Mouse (Mus musculus) hindbrain, embryonic 14.5 days (tissue): ENCODE measurements around the gene Pcnx2. TPM values are rescaled to one million over a fixed set of nuclear protein-coding genes. Genes with fewer than 3 reads are reported as not detected.

Experiments
- ATAC-seq: fragments of 200-750 bp; cut with Nextera tagmentation; 2 replicates; pipeline ENCODE4 v1.8.0; 2017; ENCODE audit warnings: moderate number of reproducible peaks, mild to moderate bottlenecking, moderate TSS enrichment, moderate library complexity; ENCODE audit not compliant: low FRiP score
- DNase-seq: peaks from one replicate; pipeline ENCODE4 v3.0.0-alpha.2; 2015; ENCODE audit warnings: low spot score
- H3K27ac ChIP-seq: fragments of 300-500 bp; sonication (generic); 2 replicates; pipeline ENCODE4 v1.5.1; 2014; ENCODE audit warnings: mild to moderate bottlenecking, moderate library complexity
- H3K27me3 ChIP-seq: fragments of 300-500 bp; sonication (generic); 2 replicates; pipeline ENCODE4 v1.6.1; 2014; ENCODE audit warnings: mild to moderate bottlenecking, low read length, mixed read lengths; ENCODE audit not compliant: control insufficient read depth, insufficient read depth
- H3K36me3 ChIP-seq: fragments of 300-500 bp; sonication (generic); replicated peaks from 2 replicates; pipeline ENCODE4 v1.6.1; 2014; ENCODE audit not compliant: control insufficient read depth, insufficient read depth
- H3K4me1 ChIP-seq: fragments of 300-500 bp; sonication (generic); replicated peaks from 2 replicates; pipeline ENCODE4 v1.6.1; 2014; ENCODE audit warnings: antibody characterized with exemption, low read length, mixed read lengths; ENCODE audit not compliant: control insufficient read depth, insufficient read depth
- H3K4me2 ChIP-seq: fragments of 300-500 bp; sonication (generic); replicated peaks from 2 replicates; pipeline ENCODE4 v1.6.1; 2014; ENCODE audit warnings: mild to moderate bottlenecking, moderate library complexity
- H3K4me3 ChIP-seq: fragments of 300-500 bp; sonication (generic); replicated peaks from 2 replicates; pipeline ENCODE4 v1.5.1; 2014; ENCODE audit warnings: mild to moderate bottlenecking, low read length
- H3K9ac ChIP-seq: fragments of 300-500 bp; sonication (generic); 2 replicates; pipeline ENCODE4 v1.6.1; 2014
- H3K9me3 ChIP-seq: fragments of 300-500 bp; sonication (generic); 2 replicates; pipeline ENCODE4 v1.6.1; 2016; ENCODE audit warnings: low read length; ENCODE audit not compliant: control insufficient read depth
- WGBS: fragments of 180-500 bp; shearing (Covaris S2); extraction: QIAGEN DNeasy Blood & Tissue Kit; methylation state at CpG from one replicate; pipeline ENCODE4 v1.1.7; 2014; 5-methylcytosine and 5-hydroxymethylcytosine counted together
- polyA plus RNA-seq: library from polyadenylated mRNA; unstranded; fragments of >200 nt; fragmentation: Nextera tagmentation; extraction: Ambion mirVana; gene quantifications from 2 replicates; pipeline ENCODE4 v1.2.1, GENCODE M21; 2014

Gene Pcnx2
- polyA plus RNA-seq, 1 experiment from 2014 or later: 5.1 TPM

DNA sequence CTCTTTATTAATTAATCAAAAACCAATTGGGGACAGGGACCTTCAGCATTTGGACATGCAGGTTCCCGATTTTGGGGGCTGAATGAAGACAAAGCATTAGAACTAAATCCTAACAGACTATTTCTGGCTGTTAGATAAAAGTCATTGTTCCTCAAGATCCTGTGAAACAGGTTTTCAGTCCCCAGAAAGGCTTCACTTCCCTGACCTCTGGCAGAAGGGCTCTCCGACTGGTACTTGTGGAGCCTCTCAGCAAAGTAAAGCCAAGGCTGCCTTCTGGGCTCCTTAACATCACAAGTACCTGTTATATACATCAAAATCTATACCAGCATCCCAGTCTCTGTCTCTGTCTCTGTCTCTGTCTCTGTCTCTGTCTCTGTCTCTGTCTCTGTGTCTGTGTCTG is 7.2 kb upstream of the Pcnx2 start:
- DNase-seq (no peak), ATAC-seq (no peak)
- Histone ChIP-seq H3K27ac (no peak overlapping the region), H3K4me3 (no peak overlapping the region), H3K4me2 (no peak overlapping the region), H3K9me3 (0 out of 2 replicates have a peak, but pooled peaks cover 4% of the 10 kb centered on the region), H3K36me3 (no peaks in the 10 kb centered on the region), H3K4me1 (no peaks in the 10 kb centered on the region; the same call in 1 of the 2 replicates), H3K9ac (no peak overlapping the region), H3K27me3 (peaks cover 38% of the 10 kb centered on the region)
- WGBS: 73% methylated on average over 2 of the region's 2 CpGs

DNA sequence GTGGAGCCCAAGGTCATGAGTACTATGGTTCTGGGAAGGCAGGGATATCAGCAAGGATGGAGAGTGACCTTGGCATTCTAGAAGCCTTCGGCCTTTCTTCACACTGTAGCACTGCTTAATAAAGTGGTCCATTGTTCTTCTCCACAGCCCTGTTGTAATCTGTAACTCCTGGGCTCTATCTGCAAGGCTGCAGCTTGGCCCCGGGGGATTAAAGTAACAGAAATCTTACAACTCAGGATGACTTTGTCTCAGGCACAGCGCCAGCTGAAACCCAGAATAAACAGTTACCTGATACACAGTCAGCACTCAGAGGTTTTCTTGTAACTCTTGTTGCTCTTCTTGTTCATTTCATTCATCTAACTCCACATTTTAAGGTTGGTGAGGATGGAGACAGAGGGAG is 4.4 kb upstream of the Pcnx2 start:
- peaks cover 5% of the 10 kb centered on the region for H3K4me1 ChIP-seq
- H3K36me3 ChIP-seq: no peaks in the 10 kb centered on the region
- no peak for ATAC-seq
- H3K9ac ChIP-seq: no peak overlapping the region
- H3K4me3 ChIP-seq: no peak overlapping the region
- WGBS: 65% methylated on average over 3 of the region's 3 CpGs
- no peak overlapping the region for H3K27ac ChIP-seq
- H3K27me3 ChIP-seq: peaks cover 17% of the 10 kb centered on the region
- DNase-seq: no peak
- no peak overlapping the region for H3K4me2 ChIP-seq
- 0 out of 2 replicates have a peak, but pooled peaks cover 4% of the 10 kb centered on the region for H3K9me3 ChIP-seq

GRCm38 (mm10) chr8:125901167-125901566 is 3.0 kb upstream of the Pcnx2 start:
- peaks cover 8% of the 10 kb centered on the region; the same call in 1 of the 2 replicates for H3K27me3 ChIP-seq
- 14% methylated on average over 2 of the region's 2 CpGs for WGBS
- H3K4me2 ChIP-seq: no peak overlapping the region
- H3K9me3 ChIP-seq: no peaks in the 10 kb centered on the region
- no peaks in the 10 kb centered on the region for H3K36me3 ChIP-seq
- no peak overlapping the region for H3K4me3 ChIP-seq
- H3K9ac ChIP-seq: no peak overlapping the region
- no peak overlapping the region for H3K27ac ChIP-seq
- no peak for ATAC-seq
- H3K4me1 ChIP-seq: peaks cover 14% of the 10 kb centered on the region
- no peak for DNase-seq

DNA sequence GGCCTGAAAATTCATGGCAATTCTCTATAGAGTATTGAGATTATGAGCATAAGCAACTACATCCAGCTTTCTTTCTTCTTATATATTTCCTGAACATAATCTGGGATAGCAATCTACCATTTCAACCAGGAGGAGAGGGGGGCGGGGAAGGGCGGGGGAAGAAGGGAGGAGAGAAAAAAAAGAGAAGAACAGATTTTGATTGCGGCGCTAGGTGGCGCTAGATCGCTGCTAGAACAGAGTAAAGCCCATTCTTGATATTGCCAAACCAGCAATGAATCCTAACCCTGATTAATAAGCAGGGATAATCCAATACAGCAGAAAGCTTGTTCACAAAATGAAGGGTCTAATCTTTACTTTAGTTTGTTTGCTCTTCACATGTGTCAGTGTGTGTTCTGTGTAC is 782 bp upstream of the Pcnx2 start:
- Histone ChIP-seq H3K4me1 (peaks cover 14% of the 10 kb centered on the region), H3K27me3 (peaks cover 8% of the 10 kb centered on the region; the same call in 1 of the 2 replicates), H3K4me3 (peak overlapping the region; percentile 75), H3K27ac (peak overlapping the region; percentile 81), H3K9ac (peak overlapping the region; percentile 87), H3K4me2 (peak overlapping the region; percentile 79), H3K36me3 (no peaks in the 10 kb centered on the region), H3K9me3 (no peaks in the 10 kb centered on the region)
- ATAC-seq: no peak
- peak; percentile 90 for DNase-seq
- WGBS: 2% methylated on average over 6 of the region's 6 CpGs

DNA sequence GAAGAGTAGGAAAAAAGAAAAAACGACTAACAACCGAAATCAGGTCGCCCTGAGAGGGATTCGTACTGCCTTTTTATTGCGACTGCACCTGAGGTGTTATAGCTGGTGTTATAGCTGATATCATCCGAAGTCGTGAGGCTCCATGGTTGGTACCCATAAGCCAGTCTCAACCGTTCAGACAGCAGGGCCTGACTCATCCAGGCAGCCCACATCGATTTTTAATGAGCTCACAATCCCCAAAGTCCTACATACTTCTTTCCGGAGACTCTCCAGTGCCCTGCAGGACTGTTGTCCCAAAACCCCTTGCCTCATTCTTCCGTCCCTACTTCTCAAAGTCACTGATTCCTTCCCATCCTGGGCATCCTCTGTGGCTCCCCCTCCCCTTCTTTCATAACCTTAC is 729 bp downstream of the Pcnx2 start:
- WGBS: 59% methylated on average over 11 of the region's 11 CpGs
- H3K9ac ChIP-seq: peak overlapping the region; percentile 87
- H3K4me3 ChIP-seq: peak overlapping the region; percentile 75
- H3K27ac ChIP-seq: no peak overlapping the region
- H3K4me1 ChIP-seq: peaks cover 14% of the 10 kb centered on the region
- H3K9me3 ChIP-seq: no peaks in the 10 kb centered on the region
- H3K36me3 ChIP-seq: no peaks in the 10 kb centered on the region
- ATAC-seq: no peak
- peaks cover 8% of the 10 kb centered on the region; the same call in 1 of the 2 replicates for H3K27me3 ChIP-seq
- DNase-seq: no peak
- H3K4me2 ChIP-seq: peak overlapping the region; percentile 79

DNA sequence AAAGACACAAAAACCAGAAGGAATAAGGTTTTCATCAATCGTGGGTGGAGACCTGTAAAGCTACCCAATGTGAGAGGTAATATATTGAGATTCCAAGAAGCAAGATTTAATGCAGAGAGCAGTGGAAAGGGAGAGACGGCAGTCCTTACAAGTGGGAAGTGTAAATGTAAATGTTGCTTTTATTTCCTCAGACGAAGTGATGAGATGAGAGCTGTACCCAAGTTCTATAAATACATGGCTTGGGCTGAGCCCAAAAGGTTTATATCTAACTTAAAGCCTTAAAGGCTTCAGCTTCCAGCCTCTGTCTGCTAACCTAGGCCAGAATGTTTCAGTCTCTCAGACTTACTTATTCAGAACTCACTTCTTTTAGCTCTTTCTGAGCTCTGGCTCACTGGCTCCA is 8.2 kb downstream of the Pcnx2 start:
- Histone ChIP-seq H3K9ac (no peak overlapping the region), H3K4me1 (no peaks in the 10 kb centered on the region), H3K9me3 (no peaks in the 10 kb centered on the region), H3K36me3 (peaks cover 44% of the 10 kb centered on the region), H3K4me2 (no peak overlapping the region), H3K4me3 (no peak overlapping the region), H3K27me3 (no peaks in the 10 kb centered on the region), H3K27ac (no peak overlapping the region)
- WGBS: 87% methylated on average over 3 of the region's 3 CpGs
- DNase-seq (no peak), ATAC-seq (no peak)

DNA sequence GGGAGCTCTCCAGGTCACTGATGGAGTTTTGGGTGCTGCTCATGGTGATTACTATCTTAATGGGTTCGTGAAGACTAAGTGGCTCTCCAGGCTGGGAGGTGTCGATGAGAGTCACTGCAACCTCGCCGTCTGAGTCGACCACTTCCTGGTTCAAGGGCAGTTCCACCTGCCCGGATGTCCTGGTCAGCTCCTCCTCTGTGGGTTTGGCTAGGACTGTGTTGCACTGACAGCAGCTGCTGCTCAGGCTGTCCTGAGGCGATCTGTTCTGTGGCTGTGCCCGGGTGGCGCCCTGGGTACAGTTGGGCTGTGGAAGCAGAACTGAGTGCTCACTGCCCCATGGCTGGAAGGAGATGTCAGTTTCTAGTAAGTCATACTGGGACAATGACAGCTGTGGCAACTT is 10.6 kb downstream of the Pcnx2 start:
- Histone ChIP-seq H3K27ac (no peak overlapping the region), H3K9ac (no peak overlapping the region), H3K4me1 (no peaks in the 10 kb centered on the region), H3K4me3 (no peak overlapping the region), H3K36me3 (peaks cover 44% of the 10 kb centered on the region), H3K9me3 (no peaks in the 10 kb centered on the region), H3K4me2 (no peak overlapping the region), H3K27me3 (no peaks in the 10 kb centered on the region)
- DNase-seq: no peak
- WGBS: 96% methylated on average over 9 of the region's 9 CpGs
- no peak for ATAC-seq

GRCm38 (mm10) chr8:125880447-125880846 is 17.7 kb downstream of the Pcnx2 start:
- no peak for DNase-seq
- H3K9ac ChIP-seq: no peak overlapping the region
- no peak overlapping the region for H3K4me2 ChIP-seq
- 62% methylated on average over 3 of the region's 4 CpGs for WGBS
- no peaks in the 10 kb centered on the region for H3K4me1 ChIP-seq
- no peak for ATAC-seq
- H3K27ac ChIP-seq: no peak overlapping the region
- H3K4me3 ChIP-seq: no peak overlapping the region
- no peaks in the 10 kb centered on the region for H3K27me3 ChIP-seq
- peaks cover 33% of the 10 kb centered on the region for H3K36me3 ChIP-seq
- H3K9me3 ChIP-seq: no peaks in the 10 kb centered on the region

DNA sequence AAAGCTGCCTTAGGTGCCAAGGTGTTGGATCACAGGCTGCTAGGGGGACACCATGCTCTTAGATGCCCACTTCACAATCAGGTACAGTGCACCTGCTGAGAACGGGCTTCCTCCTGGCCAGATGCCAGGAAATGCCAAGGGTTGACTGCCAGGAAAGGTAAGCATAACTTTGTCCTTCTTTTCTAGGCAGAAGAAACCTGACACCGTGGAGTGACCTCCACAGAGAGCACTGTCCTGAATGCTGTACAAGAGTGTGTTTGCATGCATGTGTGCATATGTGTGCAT is 24.9 kb downstream of the Pcnx2 start:
- Histone ChIP-seq H3K4me1 (peaks cover 10% of the 10 kb centered on the region; the same call in 1 of the 2 replicates), H3K4me3 (no peak overlapping the region), H3K36me3 (peaks cover 27% of the 10 kb centered on the region), H3K27ac (no peak overlapping the region), H3K9ac (no peak overlapping the region), H3K9me3 (no peaks in the 10 kb centered on the region), H3K27me3 (no peaks in the 10 kb centered on the region), H3K4me2 (no peak overlapping the region)
- no peak for DNase-seq
- 85% methylated on average over 2 of the region's 2 CpGs for WGBS
- ATAC-seq: no peak
